Mouse (Mus musculus): ENCODE data around the gene Capn11.

Gene Capn11

GRCm38 (mm10) chr17:45659225-45659624, at the start of gene Capn11:
TSS of gene Capn11 (minus strand) at chr17:45659325.
- no peak for DNase-seq (ENCODE audit: low read depth, low spot score)

- DNase-seq (ENCODE audit: low read depth, low spot score) = no peak
These were observed 49.1 kb upstream of the Capn11 start for GRCm38 (mm10) chr17:45708179-45708578.

- no peak for DNase-seq (ENCODE audit: low read depth, low spot score)
These were observed 48.3 kb upstream of the Capn11 start for GRCm38 (mm10) chr17:45707376-45707775.

GRCm38 (mm10) chr17:45706796-45707195, 47.7 kb upstream of the Capn11 start:
- no peak for DNase-seq (ENCODE audit: low read depth, low spot score)

- no peak for DNase-seq (ENCODE audit: low read depth, low spot score)
These were observed 44.1 kb upstream of the Capn11 start for GRCm38 (mm10) chr17:45703187-45703586.

- no peak for DNase-seq (ENCODE audit: low read depth, low spot score)
These were observed 43.1 kb upstream of the Capn11 start for GRCm38 (mm10) chr17:45702254-45702653.

GRCm38 (mm10) chr17:45701236-45701591, 42.1 kb upstream of the Capn11 start:
- no peak for DNase-seq (ENCODE audit: low read depth, low spot score)

- no peak for DNase-seq (ENCODE audit: low read depth, low spot score)
These were observed 41.5 kb upstream of the Capn11 start for GRCm38 (mm10) chr17:45700496-45701235.

- DNase-seq (ENCODE audit: low read depth, low spot score) = no peak
These were observed 40.1 kb upstream of the Capn11 start for GRCm38 (mm10) chr17:45699039-45699740.

GRCm38 (mm10) chr17:45698368-45698767, 39.2 kb upstream of the Capn11 start:
- no peak for DNase-seq (ENCODE audit: low read depth, low spot score)

- no peak for DNase-seq (ENCODE audit: low read depth, low spot score)
These were observed 37.9 kb upstream of the Capn11 start for GRCm38 (mm10) chr17:45696981-45697380.

- no peak for DNase-seq (ENCODE audit: low read depth, low spot score)
These were observed 36.3 kb upstream of the Capn11 start for GRCm38 (mm10) chr17:45695227-45696120.

- no peak for DNase-seq (ENCODE audit: low read depth, low spot score)
These were observed 34.9 kb upstream of the Capn11 start for GRCm38 (mm10) chr17:45693812-45694565.

- DNase-seq (ENCODE audit: low read depth, low spot score) = no peak
These were observed 33.0 kb upstream of the Capn11 start for GRCm38 (mm10) chr17:45692159-45692558.

GRCm38 (mm10) chr17:45690044-45690443, 30.9 kb upstream of the Capn11 start:
- DNase-seq (ENCODE audit: low read depth, low spot score) = no peak

GRCm38 (mm10) chr17:45689120-45689519, 30.0 kb upstream of the Capn11 start:
- DNase-seq (ENCODE audit: low read depth, low spot score) = no peak

- no peak for DNase-seq (ENCODE audit: low read depth, low spot score)
These were observed 27.6 kb upstream of the Capn11 start, which contains the start of gene Tmem63b for GRCm38 (mm10) chr17:45686716-45687115. TSS of gene Tmem63b (minus strand) at chr17:45686905.

GRCm38 (mm10) chr17:45686093-45686619, 27.0 kb upstream of the Capn11 start, which contains the start of gene Mrpl14:
TSS of gene Mrpl14 (plus strand) at chr17:45686322.
- DNase-seq (ENCODE audit: low read depth, low spot score) = peak; percentile 90

- peak; percentile 20 for DNase-seq (ENCODE audit: low read depth, low spot score)
These were observed 26.3 kb upstream of the Capn11 start for GRCm38 (mm10) chr17:45685171-45686092.

- no peak for DNase-seq (ENCODE audit: low read depth, low spot score)
These were observed 25.6 kb upstream of the Capn11 start for GRCm38 (mm10) chr17:45684667-45685131.

All from embryo, embryonic 11.5 days (tissue).